Mouse (Mus musculus): ENCODE results near the gene Mfsd9. TPM values are rescaled to one million over a fixed set of nuclear protein-coding genes. Genes with fewer than 3 reads are reported as not detected.

Gene Mfsd9
- polyA plus RNA-seq, 1 experiment from 2014 or later, result 4.2 TPM

- no peak overlapping the region for H3K4me2 ChIP-seq (ENCODE audit: low read length)
- no peak for DNase-seq (ENCODE audit: low spot score)
- H3K4me3 ChIP-seq (ENCODE audit: low read depth, low read length), result no peak overlapping the region
- H3K9me3 ChIP-seq (ENCODE audit: control insufficient read depth, low read length), result no peaks in the 10 kb centered on the region
- H3K36me3 ChIP-seq (ENCODE audit: control insufficient read depth, insufficient read depth, low read length), result no peaks in the 10 kb centered on the region
- WGBS, result 77% methylated on average over 3 of the region's 3 CpGs
- no peaks in the 10 kb centered on the region for H3K27me3 ChIP-seq (replicated peaks; ENCODE audit: control insufficient read depth, insufficient read depth, low read length)
- H3K27ac ChIP-seq (ENCODE audit: low read depth), result no peak overlapping the region
- no peak overlapping the region for H3K9ac ChIP-seq (ENCODE audit: low read length)
- no peak for ATAC-seq (replicated peaks; ENCODE audit: low FRiP score, low TSS enrichment, low read depth)
- H3K4me1 ChIP-seq (replicated peaks; ENCODE audit: control insufficient read depth, insufficient read depth, low read length), result no peaks in the 10 kb centered on the region
Measured at GRCm38 (mm10) chr1:40808643-40809042, 18.2 kb upstream of the Mfsd9 start.

- Histone ChIP-seq H3K27ac (ENCODE audit: low read depth) (no peak overlapping the region), H3K36me3 (ENCODE audit: control insufficient read depth, insufficient read depth, low read length) (no peaks in the 10 kb centered on the region), H3K4me2 (ENCODE audit: low read length) (no peak overlapping the region), H3K9me3 (ENCODE audit: control insufficient read depth, low read length) (no peaks in the 10 kb centered on the region), H3K4me3 (ENCODE audit: low read depth, low read length) (no peak overlapping the region), H3K9ac (ENCODE audit: low read length) (no peak overlapping the region), H3K4me1 (replicated peaks; ENCODE audit: control insufficient read depth, insufficient read depth, low read length) (no peaks in the 10 kb centered on the region), H3K27me3 (replicated peaks; ENCODE audit: control insufficient read depth, insufficient read depth, low read length) (no peaks in the 10 kb centered on the region)
- 89% methylated on average over 11 of the region's 11 CpGs for WGBS
- DNase-seq (ENCODE audit: low spot score), result no peak
- no peak for ATAC-seq (replicated peaks; ENCODE audit: low FRiP score, low TSS enrichment, low read depth)
Measured at GRCm38 (mm10) chr1:40805891-40806290, 15.4 kb upstream of the Mfsd9 start.

GRCm38 (mm10) chr1:40805351-40805750, 14.9 kb upstream of the Mfsd9 start, which contains the start of gene Tmem182:
Tmem182 (plus strand) TSS chr1:40805601.
- H3K4me2 ChIP-seq (ENCODE audit: low read length), result no peak within 1 kb of the TSS
- 76% methylated on average over 9 of the region's 9 CpGs for WGBS
- no peak within 1 kb of the TSS for H3K9ac ChIP-seq (ENCODE audit: low read length)
- no peaks in the 10 kb centered on the region for H3K4me1 ChIP-seq (replicated peaks; ENCODE audit: control insufficient read depth, insufficient read depth, low read length)
- H3K27me3 ChIP-seq (replicated peaks; ENCODE audit: control insufficient read depth, insufficient read depth, low read length), result no peaks in the 10 kb centered on the region
- no peak within 1 kb of the TSS for H3K4me3 ChIP-seq (ENCODE audit: low read depth, low read length)
- H3K9me3 ChIP-seq (ENCODE audit: control insufficient read depth, low read length), result no peaks in the 10 kb centered on the region
- H3K27ac ChIP-seq (ENCODE audit: low read depth), result no peak within 1 kb of the TSS
- ATAC-seq (replicated peaks; ENCODE audit: low FRiP score, low TSS enrichment, low read depth), result no peak
- H3K36me3 ChIP-seq (ENCODE audit: control insufficient read depth, insufficient read depth, low read length), result no peaks in the 10 kb centered on the region
- no peak for DNase-seq (ENCODE audit: low spot score)

GRCm38 (mm10) chr1:40804118-40804517, 13.6 kb upstream of the Mfsd9 start:
- 92% methylated on average over 12 of the region's 12 CpGs for WGBS
- Histone ChIP-seq H3K4me2 (ENCODE audit: low read length) (no peak overlapping the region), H3K27ac (ENCODE audit: low read depth) (no peak overlapping the region), H3K27me3 (replicated peaks; ENCODE audit: control insufficient read depth, insufficient read depth, low read length) (no peaks in the 10 kb centered on the region), H3K9me3 (ENCODE audit: control insufficient read depth, low read length) (no peaks in the 10 kb centered on the region), H3K36me3 (ENCODE audit: control insufficient read depth, insufficient read depth, low read length) (no peaks in the 10 kb centered on the region), H3K4me3 (ENCODE audit: low read depth, low read length) (no peak overlapping the region), H3K9ac (ENCODE audit: low read length) (no peak overlapping the region), H3K4me1 (replicated peaks; ENCODE audit: control insufficient read depth, insufficient read depth, low read length) (no peaks in the 10 kb centered on the region)
- ATAC-seq (replicated peaks; ENCODE audit: low FRiP score, low TSS enrichment, low read depth), result no peak
- no peak for DNase-seq (ENCODE audit: low spot score)

GRCm38 (mm10) chr1:40802759-40803158, 12.3 kb upstream of the Mfsd9 start:
- Histone ChIP-seq H3K36me3 (ENCODE audit: control insufficient read depth, insufficient read depth, low read length) (no peaks in the 10 kb centered on the region), H3K27ac (ENCODE audit: low read depth) (no peak overlapping the region), H3K27me3 (replicated peaks; ENCODE audit: control insufficient read depth, insufficient read depth, low read length) (no peaks in the 10 kb centered on the region), H3K9ac (ENCODE audit: low read length) (no peak overlapping the region), H3K4me3 (ENCODE audit: low read depth, low read length) (no peak overlapping the region), H3K4me2 (ENCODE audit: low read length) (no peak overlapping the region), H3K4me1 (replicated peaks; ENCODE audit: control insufficient read depth, insufficient read depth, low read length) (no peaks in the 10 kb centered on the region), H3K9me3 (ENCODE audit: control insufficient read depth, low read length) (no peaks in the 10 kb centered on the region)
- 27% methylated on average over 3 of the region's 3 CpGs for WGBS
- ATAC-seq (replicated peaks; ENCODE audit: low FRiP score, low TSS enrichment, low read depth) (no peak), DNase-seq (ENCODE audit: low spot score) (peak; percentile 64)

GRCm38 (mm10) chr1:40800908-40801307, 10.4 kb upstream of the Mfsd9 start:
- 93% methylated on average over 5 of the region's 5 CpGs for WGBS

GRCm38 (mm10) chr1:40799121-40799520, 8.6 kb upstream of the Mfsd9 start:
- Histone ChIP-seq H3K4me1 (replicated peaks; ENCODE audit: control insufficient read depth, insufficient read depth, low read length) (no peaks in the 10 kb centered on the region), H3K9ac (ENCODE audit: low read length) (no peak overlapping the region), H3K9me3 (ENCODE audit: control insufficient read depth, low read length) (no peaks in the 10 kb centered on the region), H3K4me2 (ENCODE audit: low read length) (no peak overlapping the region), H3K36me3 (ENCODE audit: control insufficient read depth, insufficient read depth, low read length) (no peaks in the 10 kb centered on the region), H3K27me3 (replicated peaks; ENCODE audit: control insufficient read depth, insufficient read depth, low read length) (no peaks in the 10 kb centered on the region), H3K4me3 (ENCODE audit: low read depth, low read length) (no peak overlapping the region), H3K27ac (ENCODE audit: low read depth) (no peak overlapping the region)
- WGBS, result 89% methylated on average over 8 of the region's 8 CpGs
- ATAC-seq (replicated peaks; ENCODE audit: low FRiP score, low TSS enrichment, low read depth) (no peak), DNase-seq (ENCODE audit: low spot score) (no peak)

More at GRCm38 (mm10) chr1:40800908-40801307, 10.4 kb upstream of the Mfsd9 start:
- no peaks in the 10 kb centered on the region for H3K36me3 ChIP-seq (ENCODE audit: control insufficient read depth, insufficient read depth, low read length)
- H3K9me3 ChIP-seq (ENCODE audit: control insufficient read depth, low read length), result no peaks in the 10 kb centered on the region
- no peaks in the 10 kb centered on the region for H3K4me1 ChIP-seq (replicated peaks; ENCODE audit: control insufficient read depth, insufficient read depth, low read length)
- no peak overlapping the region for H3K9ac ChIP-seq (ENCODE audit: low read length)
- H3K27ac ChIP-seq (ENCODE audit: low read depth), result no peak overlapping the region
- DNase-seq (ENCODE audit: low spot score) (no peak), ATAC-seq (replicated peaks; ENCODE audit: low FRiP score, low TSS enrichment, low read depth) (no peak)
- H3K4me2 ChIP-seq (ENCODE audit: low read length), result no peak overlapping the region
- H3K27me3 ChIP-seq (replicated peaks; ENCODE audit: control insufficient read depth, insufficient read depth, low read length), result no peaks in the 10 kb centered on the region
- H3K4me3 ChIP-seq (ENCODE audit: low read depth, low read length), result no peak overlapping the region

- Histone ChIP-seq H3K4me2 (ENCODE audit: low read length) (no peak overlapping the region), H3K9me3 (ENCODE audit: control insufficient read depth, low read length) (no peaks in the 10 kb centered on the region), H3K27ac (ENCODE audit: low read depth) (no peak overlapping the region), H3K36me3 (ENCODE audit: control insufficient read depth, insufficient read depth, low read length) (no peaks in the 10 kb centered on the region), H3K27me3 (replicated peaks; ENCODE audit: control insufficient read depth, insufficient read depth, low read length) (no peaks in the 10 kb centered on the region), H3K9ac (ENCODE audit: low read length) (no peak overlapping the region), H3K4me1 (replicated peaks; ENCODE audit: control insufficient read depth, insufficient read depth, low read length) (no peaks in the 10 kb centered on the region), H3K4me3 (ENCODE audit: low read depth, low read length) (no peak overlapping the region)
- 19% methylated on average over 5 of the region's 5 CpGs for WGBS
- DNase-seq (ENCODE audit: low spot score) (peak; percentile 69), ATAC-seq (replicated peaks; ENCODE audit: low FRiP score, low TSS enrichment, low read depth) (no peak)
Measured at GRCm38 (mm10) chr1:40797348-40797747, 6.9 kb upstream of the Mfsd9 start.

GRCm38 (mm10) chr1:40795508-40795907, 5.0 kb upstream of the Mfsd9 start:
- ATAC-seq (replicated peaks; ENCODE audit: low FRiP score, low TSS enrichment, low read depth), result no peak
- H3K4me1 ChIP-seq (replicated peaks; ENCODE audit: control insufficient read depth, insufficient read depth, low read length), result no peaks in the 10 kb centered on the region
- no peak overlapping the region for H3K4me2 ChIP-seq (ENCODE audit: low read length)
- H3K9me3 ChIP-seq (ENCODE audit: control insufficient read depth, low read length), result no peaks in the 10 kb centered on the region
- no peaks in the 10 kb centered on the region for H3K36me3 ChIP-seq (ENCODE audit: control insufficient read depth, insufficient read depth, low read length)
- H3K9ac ChIP-seq (ENCODE audit: low read length), result no peak overlapping the region
- WGBS, result 96% methylated on average over 1 of the region's 1 CpGs
- no peak overlapping the region for H3K27ac ChIP-seq (ENCODE audit: low read depth)
- H3K27me3 ChIP-seq (replicated peaks; ENCODE audit: control insufficient read depth, insufficient read depth, low read length), result no peaks in the 10 kb centered on the region
- H3K4me3 ChIP-seq (ENCODE audit: low read depth, low read length), result no peak overlapping the region
- DNase-seq (ENCODE audit: low spot score), result no peak

All from intestine, embryonic 14.5 days (tissue).